Mouse (Mus musculus) embryo, embryonic 9.5 days (tissue): ENCODE results near the gene Furin.
A peak's percentile ranks its signal among the peaks of the same experiment; 100 is the strongest.

ENCODE experiments used
- DNase-seq: peaks from one replicate; pipeline ENCODE4 v3.0.0-alpha.2; 2017; ENCODE audit errors: extremely low spot score

The Furin gene

DNA sequence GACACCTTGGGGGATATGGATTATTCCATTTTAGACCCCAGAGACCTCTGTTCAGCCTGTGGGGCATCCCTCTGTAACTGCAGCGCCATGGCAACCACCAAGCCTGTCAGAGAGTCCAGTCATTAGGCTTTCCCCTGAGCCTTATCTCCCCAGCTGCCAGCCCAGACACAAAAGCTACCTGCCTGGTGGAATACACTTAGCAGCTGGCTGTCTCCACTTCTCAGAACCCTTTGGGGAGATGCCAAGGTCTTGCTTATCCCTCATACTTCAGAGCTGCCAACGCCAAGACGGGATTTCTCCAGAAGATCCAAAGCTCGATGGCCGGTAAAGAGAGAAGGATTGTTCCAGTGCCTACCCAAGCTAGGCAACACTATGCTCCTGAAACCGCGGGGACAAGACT lies 63.4 kb downstream of the Furin start:
- no peak for DNase-seq

- peak; percentile 81 for DNase-seq
These were observed 64.4 kb downstream of the Furin start, which contains the start of gene Unc45a for GRCm38 (mm10) chr7:80340793-80341192. Gene Unc45a, minus strand, starts transcription at chr7:80341005.

- peak; percentile 98 for DNase-seq
These were observed 65.2 kb downstream of the Furin start for GRCm38 (mm10) chr7:80339793-80340628.

DNA sequence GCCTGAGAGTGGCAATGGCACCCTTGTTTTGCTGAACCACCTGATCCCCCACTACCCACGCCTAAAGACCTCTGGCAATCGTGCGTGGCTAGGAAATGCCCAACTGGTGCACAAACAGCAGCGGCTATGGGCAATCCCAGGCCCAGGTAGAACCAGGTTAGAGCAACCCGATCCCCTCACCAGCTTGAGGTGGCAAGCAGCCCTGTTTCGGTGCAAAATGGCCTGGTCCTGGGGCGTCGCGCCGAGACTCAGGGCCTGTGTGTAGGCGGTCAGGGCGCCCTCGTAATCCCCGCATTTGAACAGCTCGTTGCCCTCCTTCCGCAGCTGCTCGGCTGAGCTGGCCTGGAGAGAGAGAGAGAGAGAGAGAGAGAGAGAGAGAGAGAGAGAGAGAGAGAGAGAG lies 65.9 kb downstream of the Furin start:
- no peak for DNase-seq
